Mouse (Mus musculus): ENCODE data around the gene Tlx2.

Tlx2 gene

GRCm38 (mm10) chr6:83087926-83088260 lies 17.8 kb upstream of the Tlx2 start:
- no peak for DNase-seq

DNA sequence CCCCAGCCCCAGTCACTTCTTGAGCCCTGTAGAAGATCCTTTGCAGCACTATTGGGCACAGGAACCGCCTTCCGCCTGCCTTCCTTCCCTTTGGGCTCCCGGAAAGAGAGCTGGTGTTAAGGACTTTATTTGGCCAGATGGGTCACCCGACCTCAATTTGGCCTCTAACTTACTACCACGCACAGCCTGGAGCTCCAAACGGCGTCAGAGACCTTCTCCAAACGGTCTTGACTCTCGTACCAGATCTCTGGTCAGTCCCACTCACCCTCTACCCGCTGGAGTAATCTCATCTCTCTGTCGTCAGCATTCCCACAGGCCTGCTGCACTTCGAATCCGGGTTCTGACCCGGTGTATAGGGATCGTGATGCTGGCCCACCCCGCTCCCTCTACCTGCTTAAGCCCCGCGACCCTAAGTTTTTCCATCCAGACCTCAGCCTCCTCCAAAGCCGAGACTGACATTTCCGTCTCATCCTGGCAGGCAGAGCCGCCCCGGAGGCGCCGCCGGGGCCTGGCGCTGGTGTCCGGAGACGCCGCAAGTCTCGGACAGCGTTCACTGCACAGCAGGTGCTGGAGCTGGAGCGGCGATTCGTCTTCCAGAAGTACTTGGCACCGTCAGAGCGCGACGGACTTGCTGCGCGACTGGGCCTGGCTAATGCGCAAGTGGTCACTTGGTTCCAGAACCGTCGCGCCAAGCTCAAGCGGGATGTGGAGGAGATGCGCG lies 17.3 kb upstream of the Tlx2 start:
- DNase-seq, result no peak

GRCm38 (mm10) chr6:83086121-83087035 lies 16.3 kb upstream of the Tlx2 start, which contains the start of gene Lbx2:
Gene Lbx2, plus strand, starts transcription at chr6:83086367.
- DNase-seq, result peak; percentile 22

- DNase-seq, result no peak
Observed at GRCm38 (mm10) chr6:83084477-83084876, 14.4 kb upstream of the Tlx2 start.

- DNase-seq, result no peak
Observed at GRCm38 (mm10) chr6:83083497-83083896, 13.4 kb upstream of the Tlx2 start.

DNA sequence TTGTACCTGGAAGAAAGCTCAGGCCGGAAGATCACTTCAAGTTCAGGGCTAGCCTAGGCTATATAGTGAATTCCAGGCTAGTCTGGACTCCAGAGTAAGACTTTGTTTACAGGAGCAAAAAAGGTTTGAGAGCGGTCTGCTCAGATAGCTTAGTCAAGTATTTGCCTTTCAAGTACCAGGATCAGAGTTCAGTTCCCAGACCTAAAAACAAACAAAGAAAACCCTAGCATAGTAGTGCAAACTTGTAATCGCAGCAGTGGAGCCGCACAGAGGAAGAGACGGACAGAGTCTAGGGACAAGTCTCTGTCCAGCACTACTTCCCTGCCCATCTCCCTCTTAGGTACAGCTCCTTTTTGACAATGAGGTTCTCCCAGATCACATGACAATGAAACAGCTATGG lies 10.1 kb upstream of the Tlx2 start:
- no peak for DNase-seq

DNA sequence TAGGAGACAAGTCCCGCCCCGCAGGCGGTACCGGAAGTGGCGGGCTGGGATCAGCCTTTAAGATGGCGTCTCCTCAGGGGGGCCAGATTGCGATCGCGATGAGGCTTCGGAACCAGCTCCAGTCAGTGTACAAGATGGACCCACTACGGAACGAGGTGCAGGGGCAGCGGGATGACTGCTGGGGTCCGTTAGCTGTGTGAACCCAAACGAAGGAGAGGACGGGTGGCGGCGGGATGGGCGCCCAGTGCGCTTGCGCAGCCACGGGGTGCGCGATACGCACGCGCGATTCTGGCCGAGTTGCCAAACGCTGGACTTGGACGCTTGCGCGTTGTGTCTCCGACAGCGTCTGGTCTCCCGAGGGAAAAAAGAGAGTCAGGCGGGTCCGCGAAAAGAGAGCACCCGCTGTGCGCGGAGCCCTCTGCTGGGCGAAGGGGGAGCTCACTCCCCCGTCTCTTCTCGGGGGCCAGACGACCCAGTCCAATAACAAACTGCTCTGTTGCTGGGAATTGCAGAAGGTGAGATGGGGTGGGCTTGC lies 8.3 kb upstream of the Tlx2 start:
- peak; percentile 100 for DNase-seq

- DNase-seq, result no peak
Observed at GRCm38 (mm10) chr6:83077630-83078323, 7.7 kb upstream of the Tlx2 start, which contains the start of gene Pcgf1. Gene Pcgf1, plus strand, starts transcription at chr6:83077869.

GRCm38 (mm10) chr6:83074979-83075378 lies 4.9 kb upstream of the Tlx2 start:
- DNase-seq, result peak; percentile 52

- DNase-seq, result no peak
Observed at GRCm38 (mm10) chr6:83071220-83071619, 1.1 kb upstream of the Tlx2 start.

GRCm38 (mm10) chr6:83070311-83071219 lies 472 bp upstream of the Tlx2 start:
- peak; percentile 40 for DNase-seq

DNA sequence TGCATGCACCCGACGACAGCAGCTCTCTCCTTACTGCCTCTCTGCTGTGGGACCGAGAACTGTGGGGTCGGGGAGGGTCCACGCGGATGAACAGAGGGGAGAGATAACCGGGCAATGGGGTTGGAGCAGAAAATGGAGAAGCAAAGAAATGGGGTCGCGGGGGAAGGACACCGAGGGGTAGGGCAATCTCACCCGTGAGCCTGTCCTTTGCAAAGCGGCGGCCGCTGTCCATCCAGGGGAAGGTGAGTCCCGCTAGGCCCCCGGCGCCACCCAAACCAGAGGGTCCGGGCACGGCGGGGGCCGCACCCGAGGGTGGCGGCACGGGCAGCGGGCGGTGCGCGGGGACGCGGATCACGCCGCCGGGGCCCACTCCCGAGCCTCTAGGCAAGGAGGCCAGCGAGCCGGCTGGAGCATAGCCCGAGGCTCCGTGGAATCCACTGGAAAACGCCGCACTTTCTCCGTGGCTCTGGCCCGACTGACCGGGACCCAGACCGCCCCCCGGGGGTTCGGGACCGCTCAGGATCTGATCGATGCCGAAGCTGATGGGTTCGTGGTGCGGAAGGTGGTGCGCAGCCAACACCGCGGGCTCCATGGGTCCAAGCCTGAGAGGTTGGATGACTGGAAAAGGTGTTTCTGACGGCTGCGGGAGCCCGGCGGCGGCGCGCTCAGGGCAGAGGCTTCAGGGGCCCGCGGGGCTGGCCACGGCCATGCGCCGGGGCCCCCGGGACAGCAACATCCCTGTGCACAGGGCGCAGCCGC lies 426 bp downstream of the Tlx2 start:
- DNase-seq, result no peak

- DNase-seq, result no peak
Observed at GRCm38 (mm10) chr6:83068706-83069487, 1.2 kb downstream of the Tlx2 start.

GRCm38 (mm10) chr6:83068221-83068620 lies 1.9 kb downstream of the Tlx2 start:
- DNase-seq, result no peak

DNA sequence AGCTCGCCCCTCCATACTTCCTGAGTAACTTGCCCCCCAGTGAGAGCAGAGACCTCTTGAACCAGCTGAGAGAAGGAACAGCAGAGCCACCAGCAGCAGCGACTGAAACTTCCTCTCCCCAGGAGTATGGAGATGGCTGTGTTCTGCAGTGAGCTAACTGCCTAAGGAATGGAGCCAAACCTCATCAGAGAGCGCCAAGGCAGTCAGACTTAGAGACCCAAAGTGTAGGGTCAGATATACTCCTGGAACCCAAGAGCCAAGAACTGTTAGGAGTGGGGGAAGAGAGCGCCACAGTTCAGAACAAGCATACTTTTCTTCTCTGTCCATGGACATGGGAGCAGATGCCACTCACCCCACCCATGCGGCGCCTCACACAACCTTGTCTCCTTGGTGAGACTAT lies 3.7 kb downstream of the Tlx2 start:
- no peak for DNase-seq

GRCm38 (mm10) chr6:83065995-83066394 lies 4.1 kb downstream of the Tlx2 start:
- DNase-seq, result peak; percentile 45

DNA sequence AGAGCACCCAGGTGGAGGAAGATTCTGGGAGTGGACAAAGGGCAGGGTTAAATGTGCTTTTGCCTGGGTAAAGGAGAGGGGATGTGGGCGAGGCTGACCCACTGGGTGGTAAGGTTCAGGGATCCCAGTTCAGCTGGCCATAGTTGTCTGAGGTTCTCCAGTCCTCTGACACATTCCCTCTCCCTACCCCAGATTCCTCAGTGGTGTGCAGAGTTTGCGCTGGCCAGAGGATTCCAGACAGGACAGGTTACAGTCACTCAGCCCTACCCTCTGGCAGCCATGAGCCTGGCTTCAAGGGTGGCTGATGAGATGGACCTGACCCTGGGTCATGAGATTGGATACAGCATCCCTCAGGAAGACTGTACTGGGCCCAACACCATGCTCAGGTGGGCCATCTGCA lies 11.4 kb downstream of the Tlx2 start:
- DNase-seq, result no peak

GRCm38 (mm10) chr6:83057790-83058189 lies 12.3 kb downstream of the Tlx2 start, which contains the start of gene Dqx1:
Gene Dqx1, plus strand, starts transcription at chr6:83057844.
- DNase-seq, result no peak

DNA sequence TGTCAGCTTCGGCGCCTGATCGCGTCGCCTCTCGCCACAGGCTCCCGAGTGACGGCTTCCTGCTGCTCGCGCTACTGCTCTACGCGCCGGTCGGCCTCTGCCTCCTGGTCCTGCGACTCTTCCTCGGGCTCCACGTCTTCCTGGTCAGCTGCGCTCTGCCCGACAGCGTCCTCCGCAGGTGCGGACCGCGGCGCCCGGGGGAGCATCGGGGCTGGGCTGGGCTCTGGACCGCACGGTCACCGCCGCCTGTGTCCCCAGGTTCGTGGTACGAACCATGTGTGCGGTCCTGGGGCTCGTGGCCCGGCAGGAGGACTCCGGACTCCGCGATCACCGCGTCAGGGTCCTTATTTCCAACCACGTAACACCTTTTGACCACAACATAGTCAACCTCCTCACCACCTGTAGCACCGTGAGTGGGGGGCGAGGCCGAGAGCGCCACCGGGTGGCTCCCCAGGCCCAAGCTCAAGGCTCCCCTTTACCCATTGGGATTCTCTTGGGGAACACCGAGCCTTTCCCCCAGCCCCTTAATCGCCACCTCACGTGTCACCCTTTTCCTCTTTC lies 15.1 kb downstream of the Tlx2 start, which contains the start of gene Htra2:
TSS of gene Htra2 (minus strand) at position 403 of the 561 bp plus-strand sequence.
- peak; percentile 66 for DNase-seq
